Mouse (Mus musculus): ENCODE measurements at regions not wholly inside any gene's neighbourhood (a gene's known extent, or its start where the extent isn't known, plus 50 kb on each side); places are given as distances from the start of the nearest gene placed in this dataset.

DNA sequence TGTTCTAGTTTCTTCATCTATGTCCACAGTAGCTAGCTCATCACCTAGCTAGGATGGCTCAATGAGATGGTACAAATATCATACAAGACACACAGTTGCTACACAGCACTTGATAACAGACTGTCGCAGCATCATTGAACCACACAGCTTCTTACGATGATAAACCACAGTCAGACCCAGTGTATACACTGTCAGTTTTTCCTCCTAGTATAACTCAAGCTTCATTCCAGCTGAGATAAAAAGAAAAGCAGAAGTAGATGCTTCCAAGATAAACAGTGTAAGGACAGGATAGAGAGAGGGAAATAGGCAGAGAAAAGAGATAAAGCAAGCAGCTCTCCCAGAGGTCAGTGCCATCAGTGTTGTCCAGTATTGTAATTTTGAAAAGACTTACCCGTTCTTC, 92.1 kb upstream of the Cdkn3 start:
- H3K4me3 ChIP-seq (replicated peaks) = no peak overlapping the region
- H3K4me2 ChIP-seq = no peak overlapping the region
- 0 out of 2 replicates have a peak, but pooled peaks cover 3% of the 10 kb centered on the region for H3K27me3 ChIP-seq
- WGBS (ENCODE audit: insufficient replicate concordance) = 33% methylated on average over 3 of the region's 3 CpGs
- H3K4me1 ChIP-seq (replicated peaks) = 0 out of 2 replicates have a peak, but pooled peaks cover 3% of the 10 kb centered on the region
- H3K9ac ChIP-seq = no peak overlapping the region
- no peaks in the 10 kb centered on the region for H3K9me3 ChIP-seq (replicated peaks)
- H3K27ac ChIP-seq (replicated peaks) = no peak overlapping the region
- no peaks in the 10 kb centered on the region for H3K36me3 ChIP-seq (replicated peaks)
- no peak for ATAC-seq (ENCODE audit: insufficient read depth)

- Histone ChIP-seq H3K4me1 (replicated peaks) (peaks cover 9% of the 10 kb centered on the region), H3K4me3 (replicated peaks) (no peak overlapping the region), H3K4me2 (no peak overlapping the region), H3K9ac (no peak overlapping the region), H3K27ac (replicated peaks) (no peak overlapping the region), H3K9me3 (replicated peaks) (no peaks in the 10 kb centered on the region), H3K27me3 (0 out of 2 replicates have a peak, but pooled peaks cover 3% of the 10 kb centered on the region), H3K36me3 (replicated peaks) (no peaks in the 10 kb centered on the region)
- ATAC-seq (ENCODE audit: insufficient read depth) = no peak
- 57% methylated on average over 6 of the region's 6 CpGs for WGBS (ENCODE audit: insufficient replicate concordance)
Observed at GRCm38 (mm10) chr14:46664305-46664704, 96.0 kb upstream of the Cdkn3 start.

DNA sequence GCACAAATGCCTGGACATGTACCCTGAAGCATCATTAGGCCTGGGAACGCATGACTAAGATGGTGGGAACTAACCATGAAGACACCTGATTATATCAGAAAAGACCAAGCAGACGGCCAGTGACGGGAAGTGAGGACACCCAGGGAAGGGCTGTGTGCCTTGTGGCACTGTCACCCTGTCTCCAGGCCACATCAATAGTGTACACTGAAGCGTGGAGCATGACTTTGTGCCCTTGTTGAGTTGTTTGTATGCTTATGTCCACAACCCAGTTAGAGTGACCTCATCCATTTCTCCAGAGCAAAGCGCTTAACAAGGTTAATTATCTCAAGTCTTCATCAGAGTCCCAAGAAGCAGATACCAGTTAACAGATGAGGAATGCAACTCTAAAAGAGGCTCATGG, 96.8 kb upstream of the Cdkn3 start:
- H3K36me3 ChIP-seq (replicated peaks) = no peaks in the 10 kb centered on the region
- no peak for ATAC-seq (ENCODE audit: insufficient read depth)
- 0 out of 2 replicates have a peak, but pooled peaks cover 8% of the 10 kb centered on the region for H3K27me3 ChIP-seq
- peaks cover 9% of the 10 kb centered on the region for H3K4me1 ChIP-seq (replicated peaks)
- no peak overlapping the region for H3K27ac ChIP-seq (replicated peaks)
- H3K4me3 ChIP-seq (replicated peaks) = no peak overlapping the region
- no peak overlapping the region for H3K9ac ChIP-seq
- no peak overlapping the region for H3K4me2 ChIP-seq
- H3K9me3 ChIP-seq (replicated peaks) = no peaks in the 10 kb centered on the region
- WGBS (ENCODE audit: insufficient replicate concordance) = 49% methylated on average over 5 of the region's 5 CpGs

DNA sequence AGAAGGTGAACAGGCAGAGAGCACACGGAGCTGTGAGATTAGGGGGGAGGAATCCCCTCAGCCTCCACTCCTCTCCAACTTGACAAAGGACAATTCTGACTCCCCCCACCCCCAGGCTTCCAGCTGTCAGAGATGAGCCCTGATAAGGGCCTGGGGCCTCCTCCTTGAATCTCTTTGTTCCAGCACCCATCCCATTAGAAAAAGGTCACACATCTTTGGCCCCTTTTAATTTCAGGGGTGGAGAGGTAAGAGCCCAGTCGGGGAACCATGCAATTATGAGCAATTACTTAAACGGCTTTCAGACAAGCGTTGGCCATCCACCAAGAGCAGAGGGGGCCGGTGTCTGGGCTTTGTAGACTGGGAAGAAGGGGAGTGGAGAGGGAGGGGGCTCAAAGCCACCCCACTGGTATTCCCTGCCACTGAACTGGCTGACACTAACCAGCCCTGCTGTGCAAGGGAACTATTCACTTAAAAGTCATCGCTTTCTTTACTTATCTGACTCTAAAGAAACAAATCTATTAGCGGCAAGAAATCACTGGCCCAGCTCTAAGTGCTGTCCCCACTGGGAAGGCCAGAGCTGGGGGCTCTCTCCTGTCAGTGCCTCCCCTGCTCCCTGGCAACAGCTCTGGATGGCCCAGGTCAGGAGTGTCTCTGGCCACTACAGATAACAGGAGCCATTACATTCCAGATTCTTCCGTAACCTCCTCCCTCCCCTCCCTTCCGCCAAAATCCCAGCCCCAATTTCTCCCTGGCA, 98.4 kb upstream of the Cdkn3 start:
- no peaks in the 10 kb centered on the region for H3K36me3 ChIP-seq (replicated peaks)
- 0 out of 2 replicates have a peak, but pooled peaks cover 9% of the 10 kb centered on the region for H3K27me3 ChIP-seq
- no peak overlapping the region for H3K27ac ChIP-seq (replicated peaks)
- H3K4me1 ChIP-seq (replicated peaks) = peaks cover 9% of the 10 kb centered on the region
- WGBS (ENCODE audit: insufficient replicate concordance) = 34% methylated on average over 9 of the region's 9 CpGs
- H3K9me3 ChIP-seq (replicated peaks) = no peaks in the 10 kb centered on the region
- no peak overlapping the region for H3K4me2 ChIP-seq
- no peak for ATAC-seq (ENCODE audit: insufficient read depth)
- H3K9ac ChIP-seq = no peak overlapping the region
- no peak overlapping the region for H3K4me3 ChIP-seq (replicated peaks)

GRCm38 (mm10) chr14:46661118-46661791, 99.1 kb upstream of the Cdkn3 start:
- Histone ChIP-seq H3K27ac (replicated peaks) (no peak overlapping the region), H3K9me3 (replicated peaks) (no peaks in the 10 kb centered on the region), H3K9ac (no peak overlapping the region), H3K27me3 (0 out of 2 replicates have a peak, but pooled peaks cover 9% of the 10 kb centered on the region), H3K36me3 (replicated peaks) (no peaks in the 10 kb centered on the region), H3K4me3 (replicated peaks) (no peak overlapping the region), H3K4me2 (no peak overlapping the region), H3K4me1 (replicated peaks) (peaks cover 9% of the 10 kb centered on the region)
- no peak for ATAC-seq (ENCODE audit: insufficient read depth)
- 53% methylated on average over 3 of the region's 3 CpGs for WGBS (ENCODE audit: insufficient replicate concordance)

- Histone ChIP-seq H3K9me3 (replicated peaks) (no peaks in the 10 kb centered on the region), H3K4me3 (replicated peaks) (no peak overlapping the region), H3K4me1 (replicated peaks) (peaks cover 9% of the 10 kb centered on the region), H3K4me2 (no peak overlapping the region), H3K27ac (replicated peaks) (no peak overlapping the region), H3K27me3 (0 out of 2 replicates have a peak, but pooled peaks cover 9% of the 10 kb centered on the region), H3K9ac (no peak overlapping the region), H3K36me3 (replicated peaks) (no peaks in the 10 kb centered on the region)
- no peak for ATAC-seq (ENCODE audit: insufficient read depth)
- WGBS (ENCODE audit: insufficient replicate concordance) = 48% methylated on average over 4 of the region's 4 CpGs
Observed at GRCm38 (mm10) chr14:46659365-46659764, 101.0 kb upstream of the Cdkn3 start.

GRCm38 (mm10) chr14:46656249-46656648, 104.1 kb upstream of the Cdkn3 start:
- H3K4me3 ChIP-seq (replicated peaks) = no peak overlapping the region
- H3K27me3 ChIP-seq = 0 out of 2 replicates have a peak, but pooled peaks cover 6% of the 10 kb centered on the region
- H3K9ac ChIP-seq = no peak overlapping the region
- ATAC-seq (ENCODE audit: insufficient read depth) = no peak
- no peaks in the 10 kb centered on the region for H3K4me1 ChIP-seq (replicated peaks)
- H3K9me3 ChIP-seq (replicated peaks) = no peaks in the 10 kb centered on the region
- no peak overlapping the region for H3K4me2 ChIP-seq
- no peaks in the 10 kb centered on the region for H3K36me3 ChIP-seq (replicated peaks)
- WGBS (ENCODE audit: insufficient replicate concordance) = 67% methylated on average over 10 of the region's 10 CpGs
- H3K27ac ChIP-seq (replicated peaks) = no peak overlapping the region

GRCm38 (mm10) chr14:46647319-46647974, 112.9 kb upstream of the Cdkn3 start:
- Histone ChIP-seq H3K9me3 (replicated peaks) (no peaks in the 10 kb centered on the region), H3K9ac (no peak overlapping the region), H3K27ac (replicated peaks) (no peak overlapping the region), H3K27me3 (no peaks in the 10 kb centered on the region), H3K4me1 (replicated peaks) (no peaks in the 10 kb centered on the region), H3K4me3 (replicated peaks) (no peak overlapping the region), H3K36me3 (replicated peaks) (no peaks in the 10 kb centered on the region), H3K4me2 (no peak overlapping the region)
- no peak for ATAC-seq (ENCODE audit: insufficient read depth)
- WGBS (ENCODE audit: insufficient replicate concordance) = 53% methylated on average over 12 of the region's 12 CpGs

GRCm38 (mm10) chr14:46646673-46647318, 113.5 kb upstream of the Cdkn3 start:
- Histone ChIP-seq H3K9me3 (replicated peaks) (no peaks in the 10 kb centered on the region), H3K27me3 (no peaks in the 10 kb centered on the region), H3K9ac (no peak overlapping the region), H3K4me2 (no peak overlapping the region), H3K36me3 (replicated peaks) (no peaks in the 10 kb centered on the region), H3K27ac (replicated peaks) (no peak overlapping the region), H3K4me3 (replicated peaks) (no peak overlapping the region), H3K4me1 (replicated peaks) (no peaks in the 10 kb centered on the region)
- no peak for ATAC-seq (ENCODE audit: insufficient read depth)
- 69% methylated on average over 14 of the region's 14 CpGs for WGBS (ENCODE audit: insufficient replicate concordance)

GRCm38 (mm10) chr14:46639116-46639826, 121.1 kb upstream of the Cdkn3 start:
- no peaks in the 10 kb centered on the region for H3K9me3 ChIP-seq (replicated peaks)
- no peaks in the 10 kb centered on the region for H3K4me1 ChIP-seq (replicated peaks)
- no peak overlapping the region for H3K4me3 ChIP-seq (replicated peaks)
- H3K9ac ChIP-seq = no peak overlapping the region
- H3K27me3 ChIP-seq = no peaks in the 10 kb centered on the region
- H3K27ac ChIP-seq (replicated peaks) = no peak overlapping the region
- ATAC-seq (ENCODE audit: insufficient read depth) = no peak
- 41% methylated on average over 8 of the region's 8 CpGs for WGBS (ENCODE audit: insufficient replicate concordance)
- H3K36me3 ChIP-seq (replicated peaks) = no peaks in the 10 kb centered on the region
- no peak overlapping the region for H3K4me2 ChIP-seq

Measured in liver, embryonic 15.5 days (tissue).